Mouse (Mus musculus): ENCODE results near the gene Aplnr.

DNA sequence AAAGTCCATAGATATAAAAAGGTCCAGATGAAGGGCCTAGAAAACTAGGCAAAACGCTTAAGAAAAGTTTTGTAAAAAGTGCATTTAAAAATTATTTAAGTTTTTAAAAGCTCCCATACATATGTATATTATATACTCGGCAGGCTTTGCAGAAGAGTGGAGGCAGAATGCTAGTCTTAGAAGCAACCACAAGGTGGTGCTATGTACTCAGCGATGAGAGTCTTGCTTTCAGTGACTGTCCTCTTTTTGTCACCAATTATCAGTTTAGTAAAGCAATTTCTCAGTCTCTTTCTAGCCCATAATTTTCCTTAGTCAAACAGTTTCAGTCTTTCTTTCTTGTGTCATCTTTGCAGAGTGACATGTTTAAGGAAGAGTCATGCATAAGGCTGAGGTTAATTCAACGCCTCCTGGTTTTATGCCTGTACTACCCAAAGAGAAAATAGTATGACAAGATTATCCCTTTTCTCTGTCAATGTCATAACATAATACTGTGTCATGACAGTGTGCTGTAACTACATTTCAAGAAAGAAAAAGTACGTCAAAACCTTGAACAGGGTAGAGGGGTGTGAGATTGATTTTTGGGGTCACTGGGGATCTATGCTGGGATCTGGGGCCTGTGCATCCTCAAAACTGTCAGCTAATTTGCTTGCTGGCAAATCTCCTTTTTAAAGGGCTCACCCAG, 12.7 kb upstream of the Aplnr start:
- TF ChIP-seq CTCF (IDR thresholded peaks at IDR 0.05; ENCODE audit: low read depth, low read length) (no peak), POLR2A (IDR thresholded peaks at IDR 0.05; ENCODE audit: borderline replicate concordance, low read depth, low read length) (no peak)

Data from bone marrow macrophage, adult 2 months (primary cell).